14 mouse cellular contexts compared by ENCODE assay signal in genomic region chr16:28846123-28846522, GRCm38 (mm10).
"Had no signal": no experiment of that assay in that cellular context is flagged by ENCODE, and none has a peak within 500 bp of the region (broad histone marks: within the 10 kb centered on the region; RNA-seq: fewer than 3 reads in every experiment).

No protein-coding gene starts in this region.

- H3K4me3 ChIP-seq: layer of hippocampus, adult 2 months; limb, embryonic 13.5 days; liver, embryonic 15.5 days; midbrain, embryonic 10.5 days; neural tube, embryonic 12.5 days had no signal

- H3K4me2 ChIP-seq: hindbrain, embryonic 14.5 days; limb, embryonic 13.5 days; liver, embryonic 11.5 days; liver, embryonic 15.5 days; lung, embryonic 14.5 days; neural tube, embryonic 12.5 days had no signal

- H3K9ac ChIP-seq: hindbrain, embryonic 14.5 days; limb, embryonic 13.5 days; liver, embryonic 15.5 days; lung, embryonic 14.5 days; neural tube, embryonic 12.5 days had no signal

- H3K9me3 ChIP-seq: limb, embryonic 13.5 days; liver, embryonic 15.5 days had no signal

- DNase-seq: left cerebral cortex, postnatal 4 days; lung, embryonic 14.5 days; lung, postnatal 10 days; lung, postnatal 4 days; midbrain, embryonic 14.5 days had no signal

- H3K36me3 ChIP-seq: liver, embryonic 15.5 days had no signal

- H3K27ac ChIP-seq: hindbrain, embryonic 14.5 days; kidney, postnatal 0 days; layer of hippocampus, adult 2 months; limb, embryonic 13.5 days; liver, embryonic 15.5 days; midbrain, embryonic 10.5 days; neural tube, embryonic 12.5 days; stomach, postnatal 0 days had no signal

- H3K4me1 ChIP-seq: liver, embryonic 15.5 days had no signal

- H3K27me3 ChIP-seq: liver, embryonic 15.5 days; neural tube, embryonic 12.5 days had no signal
